Mouse (Mus musculus): ENCODE data around the gene Col4a1.

The Col4a1 gene

GRCm38 (mm10) chr8:11333746-11334145 lies 21.1 kb upstream of the Col4a1 start:
- no peak for ATAC-seq (ENCODE audit: insufficient number of reproducible peaks, low FRiP score, low TSS enrichment)

- no peak for ATAC-seq (ENCODE audit: insufficient number of reproducible peaks, low FRiP score, low TSS enrichment)
Observed at GRCm38 (mm10) chr8:11331561-11331960, 18.9 kb upstream of the Col4a1 start.

DNA sequence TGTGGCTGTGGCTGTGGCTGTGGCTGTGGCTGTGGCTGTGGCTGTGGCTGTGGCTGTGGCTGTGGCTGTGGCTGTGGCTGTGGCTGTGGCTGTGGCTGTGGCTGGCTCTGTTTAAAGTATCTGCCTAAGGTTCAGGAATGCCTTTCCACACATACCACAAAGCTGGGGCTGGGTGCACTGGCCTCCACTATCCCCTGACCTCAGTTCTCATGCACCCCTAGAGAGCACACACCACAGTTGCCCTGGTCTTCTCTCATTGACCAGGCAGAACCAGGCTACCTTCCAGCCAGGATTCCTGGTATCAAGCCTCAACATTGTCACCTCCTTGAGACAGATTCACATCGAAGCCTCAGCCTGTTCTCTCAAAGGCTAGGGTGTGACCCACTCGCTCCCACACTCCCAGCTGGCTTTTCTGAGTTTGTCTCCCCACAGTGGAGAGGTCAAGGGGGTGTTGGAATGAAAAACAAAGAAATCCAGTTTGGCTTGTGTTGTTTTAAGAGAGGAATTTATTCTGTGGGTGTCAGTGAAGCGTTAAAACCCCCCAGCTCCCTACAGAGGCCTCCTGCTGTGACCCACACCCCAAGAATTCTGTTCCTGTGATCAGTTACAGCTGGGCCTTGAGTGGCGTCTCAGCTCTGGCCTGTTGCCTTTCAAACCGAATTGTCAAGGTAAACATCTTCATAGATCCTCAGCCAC lies 15.2 kb upstream of the Col4a1 start:
- no peak for ATAC-seq (ENCODE audit: insufficient number of reproducible peaks, low FRiP score, low TSS enrichment)

DNA sequence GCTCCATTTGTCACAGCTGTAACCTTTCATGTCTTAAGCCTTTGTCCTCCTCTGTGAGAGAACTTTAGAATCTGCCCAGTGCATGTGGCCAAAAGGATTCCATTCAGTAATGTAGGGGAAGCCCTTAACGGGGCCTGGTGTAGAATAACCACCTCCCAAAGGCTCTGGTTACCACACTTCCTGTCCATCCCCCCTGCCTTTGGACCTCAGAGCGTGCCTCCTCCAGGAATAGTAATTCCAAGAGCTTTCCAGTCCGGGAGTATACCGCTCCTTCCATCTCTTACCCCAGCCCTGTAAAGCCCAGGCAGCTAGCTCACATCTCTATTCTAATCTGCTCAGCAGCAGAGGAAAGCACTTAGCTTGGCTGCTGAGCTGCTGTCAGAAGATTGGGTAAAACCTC lies 14.7 kb upstream of the Col4a1 start:
- ATAC-seq (ENCODE audit: insufficient number of reproducible peaks, low FRiP score, low TSS enrichment): no peak

- no peak for ATAC-seq (ENCODE audit: insufficient number of reproducible peaks, low FRiP score, low TSS enrichment)
Observed at GRCm38 (mm10) chr8:11324801-11325395, 12.3 kb upstream of the Col4a1 start.

DNA sequence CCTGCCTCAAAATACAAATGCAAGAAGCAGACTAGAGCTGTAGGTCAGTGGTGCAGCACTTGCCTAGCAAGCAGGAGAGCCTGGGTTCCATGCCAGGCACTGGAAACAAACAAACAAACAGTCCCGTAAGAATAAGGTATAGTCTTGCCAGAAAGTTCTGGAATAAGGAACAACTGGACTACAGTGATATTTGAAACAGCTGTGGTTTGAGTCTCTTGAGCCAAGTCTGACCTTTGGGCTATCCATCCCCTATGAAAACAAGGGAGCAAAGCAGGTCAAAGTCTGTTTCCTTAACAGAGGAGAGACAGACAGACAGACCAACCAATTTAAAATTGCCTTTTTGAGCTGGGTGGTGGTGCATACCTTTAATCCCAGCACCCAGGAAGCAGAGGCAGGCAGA lies 11.1 kb upstream of the Col4a1 start:
- ATAC-seq (ENCODE audit: insufficient number of reproducible peaks, low FRiP score, low TSS enrichment): no peak

DNA sequence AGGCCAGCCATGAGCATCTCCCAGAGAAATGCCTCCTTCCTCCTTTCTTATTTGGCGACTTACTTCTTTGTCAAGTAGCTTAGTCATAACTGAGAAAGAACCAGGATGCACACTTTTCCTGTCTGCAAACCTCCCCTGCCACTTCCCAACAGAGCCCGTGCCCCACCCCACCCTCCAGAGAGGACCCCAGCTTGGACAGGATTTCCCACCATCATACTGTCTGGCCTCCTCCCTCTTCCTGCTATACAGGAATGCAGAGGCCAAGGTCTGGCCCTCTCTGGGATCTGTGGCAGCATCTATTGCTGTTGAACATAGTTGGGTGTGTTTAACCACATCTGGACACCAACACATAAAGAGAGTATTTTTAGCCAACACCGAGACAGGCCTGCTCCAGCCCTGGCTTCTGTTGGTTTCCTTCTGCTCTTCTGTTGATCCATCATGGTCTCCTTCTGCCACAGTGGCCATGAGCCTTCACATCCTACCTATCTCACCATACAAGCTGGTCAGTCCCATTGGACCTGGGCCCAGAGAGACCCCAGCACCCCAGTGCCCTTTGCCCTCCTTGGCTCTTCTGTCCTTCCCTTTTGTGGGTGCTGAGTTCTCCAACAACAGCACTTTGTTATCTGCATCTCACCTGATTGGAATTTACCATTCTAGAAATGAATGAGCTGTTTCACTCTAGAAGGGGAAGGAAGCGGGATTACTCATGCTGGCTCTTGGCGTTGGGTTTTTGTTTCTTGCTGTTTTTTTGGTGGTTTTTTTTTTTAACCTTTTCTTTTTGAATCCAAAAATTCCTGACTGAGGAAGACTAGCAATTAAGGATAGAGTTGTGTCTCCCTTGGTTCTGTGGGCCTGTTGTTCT lies 10.3 kb upstream of the Col4a1 start:
- ATAC-seq (ENCODE audit: insufficient number of reproducible peaks, low FRiP score, low TSS enrichment): no peak

DNA sequence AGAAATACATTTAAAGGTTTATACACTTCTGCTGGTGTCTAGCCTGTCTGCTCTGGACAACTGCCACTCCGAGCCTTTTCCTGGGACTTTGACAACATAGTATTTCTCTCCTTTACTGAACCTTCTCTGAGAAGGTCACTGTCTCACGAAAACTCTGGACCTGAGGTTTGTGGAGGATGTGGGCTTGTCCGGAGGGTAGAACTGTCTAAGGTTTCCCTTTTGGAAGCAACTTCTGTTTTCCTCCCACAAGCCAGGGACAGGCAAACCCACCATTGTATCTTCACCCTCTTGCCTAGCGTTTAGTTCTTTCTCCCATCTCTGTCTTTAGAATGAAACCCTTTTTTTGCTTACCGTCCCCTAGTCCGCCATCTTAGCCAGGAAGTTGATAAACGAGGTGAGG lies 9.2 kb upstream of the Col4a1 start:
- no peak for ATAC-seq (ENCODE audit: insufficient number of reproducible peaks, low FRiP score, low TSS enrichment)

- ATAC-seq (ENCODE audit: insufficient number of reproducible peaks, low FRiP score, low TSS enrichment): no peak
Observed at GRCm38 (mm10) chr8:11319405-11319804, 6.8 kb upstream of the Col4a1 start.

DNA sequence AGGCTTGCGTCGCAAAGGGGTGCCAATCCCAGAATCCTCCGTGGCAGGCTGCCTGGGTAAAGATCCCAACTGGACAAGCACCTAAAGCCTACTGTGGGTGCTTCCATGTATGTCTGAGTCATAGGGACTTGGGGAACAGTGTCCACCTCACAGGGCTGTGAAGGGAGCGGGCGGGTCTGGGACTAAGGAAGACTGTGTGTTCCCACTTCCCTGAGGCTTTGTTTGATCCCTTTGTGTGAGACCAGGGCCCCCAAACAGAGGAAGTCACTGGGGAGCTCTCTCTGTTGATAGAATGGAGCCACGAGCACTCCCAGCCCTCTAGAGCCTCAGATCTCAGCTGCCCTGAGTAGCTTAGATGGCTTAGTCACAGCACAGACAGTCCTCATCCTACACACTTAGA lies 3.5 kb upstream of the Col4a1 start:
- no peak for ATAC-seq (ENCODE audit: insufficient number of reproducible peaks, low FRiP score, low TSS enrichment)

GRCm38 (mm10) chr8:11315179-11315943 lies 2.7 kb upstream of the Col4a1 start:
- no peak for ATAC-seq (ENCODE audit: insufficient number of reproducible peaks, low FRiP score, low TSS enrichment)

DNA sequence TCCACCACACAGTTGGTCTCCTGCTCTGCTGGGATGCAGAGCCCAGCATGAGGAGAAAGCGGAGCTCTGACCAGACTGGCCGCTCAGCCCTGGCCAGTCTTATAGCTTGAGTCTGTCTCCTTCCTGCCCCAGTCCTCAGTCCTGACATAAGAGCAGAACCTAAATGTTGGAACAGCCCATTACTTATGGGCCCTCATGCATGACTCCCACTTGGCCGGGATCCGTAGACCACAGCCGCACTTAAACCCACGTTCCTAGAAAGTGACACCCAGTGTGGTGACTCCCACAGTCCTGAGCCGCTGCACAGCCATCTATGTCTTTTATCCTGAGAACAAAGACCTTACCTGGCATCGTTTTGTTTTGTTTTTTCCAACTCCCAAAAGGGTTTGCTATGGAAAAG lies 2.0 kb upstream of the Col4a1 start:
- no peak for ATAC-seq (ENCODE audit: insufficient number of reproducible peaks, low FRiP score, low TSS enrichment)

- no peak for ATAC-seq (ENCODE audit: insufficient number of reproducible peaks, low FRiP score, low TSS enrichment)
Observed at GRCm38 (mm10) chr8:11313176-11314111, 818 bp upstream of the Col4a1 start.

DNA sequence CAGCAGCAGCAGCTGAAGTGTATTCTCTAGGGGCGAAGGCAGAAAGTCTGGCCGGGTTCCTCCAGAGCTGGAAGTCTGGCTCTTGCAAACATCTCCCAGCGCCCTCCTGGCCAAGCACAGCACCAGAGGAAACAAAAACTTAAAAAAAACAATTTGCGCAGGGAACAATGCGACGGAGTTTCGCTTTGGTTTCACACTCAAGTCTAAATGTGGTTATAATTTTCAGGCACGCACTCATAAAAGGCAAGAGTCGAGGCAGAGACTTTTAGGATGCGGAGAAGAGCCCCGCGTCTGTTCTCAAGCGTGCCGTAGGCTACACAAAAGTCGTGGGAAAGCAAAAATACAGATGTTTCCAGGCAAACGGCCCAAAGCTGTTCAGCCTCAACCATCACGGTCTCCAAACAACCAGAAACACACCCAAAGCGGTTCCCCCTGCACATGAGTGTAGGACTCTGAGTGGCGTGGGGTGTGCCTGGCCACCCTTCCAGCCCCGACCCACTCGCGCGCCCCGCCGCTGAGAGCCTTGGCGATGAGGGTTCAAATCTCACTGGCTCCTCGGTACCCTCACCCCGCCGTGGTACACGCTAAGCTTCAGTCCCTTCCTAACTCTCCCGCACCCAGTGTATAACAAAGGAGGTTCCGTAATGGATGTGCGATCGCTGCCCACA lies 811 bp downstream of the Col4a1 start:
- ATAC-seq (ENCODE audit: insufficient number of reproducible peaks, low FRiP score, low TSS enrichment): no peak

- no peak for ATAC-seq (ENCODE audit: insufficient number of reproducible peaks, low FRiP score, low TSS enrichment)
Observed at GRCm38 (mm10) chr8:11310049-11310448, 2.6 kb downstream of the Col4a1 start.

DNA sequence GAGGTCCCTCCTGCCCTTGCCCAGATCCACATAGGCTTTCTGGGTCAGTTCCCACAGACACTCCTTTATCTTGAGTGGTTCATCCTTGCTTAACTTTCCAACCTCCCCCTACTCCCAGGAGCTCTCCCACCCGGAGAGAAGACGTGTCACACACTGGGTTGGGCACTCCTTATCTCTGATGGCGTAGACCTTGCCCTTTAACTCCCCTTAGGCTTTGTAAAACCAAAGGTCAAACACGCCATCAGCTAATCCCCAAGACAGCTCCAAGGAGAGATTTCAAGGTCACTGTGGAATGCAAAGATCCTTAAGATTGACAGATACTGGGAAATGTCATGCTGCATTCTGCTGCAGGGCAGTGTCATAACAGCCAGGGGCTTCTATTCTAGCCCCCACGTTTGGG lies 3.4 kb downstream of the Col4a1 start:
- ATAC-seq (ENCODE audit: insufficient number of reproducible peaks, low FRiP score, low TSS enrichment): no peak

DNA sequence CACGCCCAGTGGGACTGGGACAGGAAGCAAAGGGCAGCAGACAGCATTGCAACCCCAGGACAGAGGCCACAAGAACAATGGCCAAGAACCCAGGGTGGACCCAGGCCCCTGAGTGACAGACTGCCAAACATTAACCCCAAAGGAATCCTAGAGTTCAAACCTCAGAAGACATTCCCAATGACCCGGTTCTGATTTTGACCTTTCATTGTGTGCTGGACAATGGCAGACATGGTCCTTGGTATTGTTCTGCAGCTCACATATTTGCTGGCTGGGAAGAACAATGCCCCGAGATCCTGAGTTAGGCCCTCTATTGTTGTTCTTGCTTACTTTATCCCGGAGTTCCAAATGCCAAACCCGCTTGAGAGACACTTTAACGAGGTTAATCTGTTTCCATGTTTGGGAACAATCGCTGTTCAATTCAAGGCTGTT lies 4.0 kb downstream of the Col4a1 start:
- ATAC-seq (ENCODE audit: insufficient number of reproducible peaks, low FRiP score, low TSS enrichment): no peak

GRCm38 (mm10) chr8:11307451-11307850 lies 5.2 kb downstream of the Col4a1 start:
- no peak; the same call in 1 of the 2 replicates for ATAC-seq (ENCODE audit: insufficient number of reproducible peaks, low FRiP score, low TSS enrichment)

DNA sequence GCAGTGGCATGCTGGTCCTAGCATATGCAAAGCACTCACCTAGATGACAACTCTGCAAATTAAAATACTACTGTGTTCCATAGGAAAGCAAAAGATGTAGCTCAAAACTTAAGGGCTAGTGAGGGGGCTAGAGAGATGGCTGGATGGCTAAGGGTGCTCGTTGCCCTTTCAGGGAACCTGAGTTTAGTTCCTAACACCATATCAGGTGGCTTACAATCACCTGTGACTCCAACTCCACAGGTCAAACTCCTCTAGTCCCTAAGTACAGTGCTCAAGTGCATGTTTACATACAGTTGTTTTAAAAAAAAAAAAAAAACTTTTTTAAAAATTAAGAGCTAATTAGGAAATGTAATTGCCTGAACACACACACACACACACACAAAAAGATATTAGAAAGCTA lies 7.1 kb downstream of the Col4a1 start:
- ATAC-seq (ENCODE audit: insufficient number of reproducible peaks, low FRiP score, low TSS enrichment): no peak

Measured in cerebellum, adult (tissue).